Mouse (Mus musculus): Measurements from ENCODE around the gene Olfr1501.
"Not testable (repeated sequence)": the region's sequence is repeated elsewhere in the genome, so short reads cannot be mapped to it uniquely, and the experiment has no call there.

The Olfr1501 gene

DNA sequence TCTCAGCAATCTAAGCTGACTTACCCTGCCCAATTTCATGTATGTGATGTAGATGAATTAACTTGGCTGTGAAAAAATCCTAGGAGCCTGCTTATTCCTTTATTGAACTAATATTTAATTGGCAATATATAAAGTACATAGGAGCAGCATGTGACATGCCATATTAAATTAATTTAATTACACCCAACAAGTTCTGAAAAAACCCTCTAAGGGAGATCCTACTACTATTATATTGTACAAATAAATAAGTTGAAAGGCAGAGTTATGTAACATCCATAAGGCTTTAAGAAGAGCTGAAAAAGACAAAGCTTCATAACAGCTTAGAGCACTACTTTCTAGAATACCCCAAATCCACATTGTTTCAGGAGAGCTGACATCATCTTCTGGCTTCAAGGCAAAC lies at the start of gene Olfr1501:
TSS of gene Olfr1501 (minus strand) at position 101 of the 400 bp plus-strand sequence.
- not testable (repeated sequence) for DNase-seq (ENCODE audit: low read depth, low spot score)

DNA sequence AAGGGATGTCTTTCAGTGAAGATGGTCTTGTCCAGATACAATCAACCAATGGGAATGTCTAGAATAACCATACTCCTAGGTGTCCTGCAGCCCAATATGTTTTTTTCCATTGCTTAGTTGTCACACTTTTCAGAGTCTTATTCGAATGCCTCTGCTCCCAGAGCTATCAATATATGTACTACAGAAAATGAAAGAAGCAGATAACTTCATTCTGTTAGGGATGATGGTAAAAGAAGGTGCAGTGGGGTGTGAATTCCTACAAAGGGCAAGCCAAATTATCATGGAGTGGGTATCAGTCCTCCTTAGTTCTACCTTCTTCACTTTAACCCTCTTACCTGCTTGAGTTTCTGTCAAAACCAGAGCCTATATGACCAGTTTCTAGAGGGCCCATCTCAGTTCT lies 47.3 kb upstream of the Olfr1501 start, which contains the start of gene Olfr1504:
TSS of gene Olfr1504 (minus strand) at position 101 of the 400 bp plus-strand sequence.
- DNase-seq (ENCODE audit: low read depth, low spot score), result no peak

DNA sequence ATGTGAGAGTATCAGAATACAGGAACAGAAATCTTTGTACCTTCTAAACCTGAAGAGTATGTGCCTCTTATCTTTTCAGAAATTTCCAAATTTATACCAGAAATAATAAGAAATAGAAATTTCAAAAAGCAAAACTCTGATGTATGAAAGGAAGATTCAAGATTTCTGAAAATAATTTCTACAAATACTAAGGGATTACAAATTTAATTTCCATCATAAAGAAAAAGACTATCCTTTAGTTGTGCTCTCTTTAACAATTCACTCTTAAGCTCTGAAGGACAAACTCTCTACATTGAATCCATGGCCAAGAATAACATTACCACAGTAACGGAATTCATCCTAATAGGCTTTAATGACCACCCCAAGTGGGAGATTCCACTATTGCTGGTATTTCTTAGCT lies 11.0 kb upstream of the Olfr1501 start, which contains the start of gene Olfr1502:
TSS of gene Olfr1502 (plus strand) at position 301 of the 400 bp plus-strand sequence.
- DNase-seq (ENCODE audit: low read depth, low spot score), result no peak

DNA sequence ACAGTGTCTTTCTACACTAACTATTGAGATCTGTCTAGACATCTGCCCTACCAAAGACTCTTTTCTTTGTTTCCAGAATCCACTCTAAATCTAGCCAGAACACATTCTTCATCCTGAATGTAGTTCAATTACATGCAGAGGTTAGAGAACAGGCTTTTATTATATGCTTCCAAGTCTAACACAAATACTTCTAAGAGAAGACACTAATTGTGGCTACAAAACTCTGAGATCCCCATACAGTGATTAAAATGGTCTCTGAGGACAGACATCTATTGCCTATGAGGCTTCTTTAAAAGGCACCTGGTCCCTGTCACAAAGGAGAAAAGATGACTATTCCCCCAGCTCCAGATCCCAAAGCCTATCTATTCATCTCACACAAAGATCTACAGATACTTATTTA lies 20.1 kb downstream of the Olfr1501 start, which contains the start of gene Olfr1500:
TSS of gene Olfr1500 (minus strand) at position 101 of the 400 bp plus-strand sequence.
- no peak for DNase-seq (ENCODE audit: low read depth, low spot score)

DNA sequence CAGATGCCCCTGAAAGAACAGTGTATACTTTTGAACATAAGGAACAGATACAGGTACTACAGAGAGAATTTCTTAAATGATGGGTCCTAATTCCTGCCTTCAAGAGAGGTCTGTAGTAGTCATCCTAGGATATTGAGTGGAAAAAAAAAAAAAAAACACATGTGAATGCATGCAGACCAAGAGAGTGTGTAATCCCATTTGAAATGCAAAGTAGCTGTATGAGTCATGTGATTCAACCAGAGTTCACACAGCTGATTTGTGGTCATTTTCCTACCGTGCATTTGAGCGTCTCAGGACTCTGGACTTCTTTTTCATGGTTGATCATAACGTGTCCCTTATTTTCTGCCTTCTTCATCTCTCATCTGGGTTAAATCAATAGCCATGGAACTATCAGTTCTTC lies 22.0 kb downstream of the Olfr1501 start:
- no peak for DNase-seq (ENCODE audit: low read depth, low spot score)

DNA sequence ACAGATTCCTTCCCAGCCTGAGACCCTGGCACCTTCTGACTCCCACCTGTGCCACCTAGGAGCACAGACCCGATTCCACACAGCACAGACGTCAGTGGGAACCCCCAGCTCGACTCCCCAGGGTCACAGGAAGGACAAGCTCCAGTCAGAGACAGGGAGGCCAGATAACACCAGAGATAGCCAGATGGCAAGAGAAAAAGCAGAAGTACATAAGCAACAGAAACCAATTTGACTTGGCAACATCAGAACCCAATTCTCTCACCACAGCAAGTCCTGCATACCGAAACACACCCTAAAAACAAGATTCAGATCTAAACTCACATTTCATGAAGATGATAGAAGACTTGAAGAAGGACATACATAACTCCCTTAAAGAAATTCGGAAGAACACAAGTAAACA lies 29.6 kb downstream of the Olfr1501 start:
- no peak for DNase-seq (ENCODE audit: low read depth, low spot score)

DNA sequence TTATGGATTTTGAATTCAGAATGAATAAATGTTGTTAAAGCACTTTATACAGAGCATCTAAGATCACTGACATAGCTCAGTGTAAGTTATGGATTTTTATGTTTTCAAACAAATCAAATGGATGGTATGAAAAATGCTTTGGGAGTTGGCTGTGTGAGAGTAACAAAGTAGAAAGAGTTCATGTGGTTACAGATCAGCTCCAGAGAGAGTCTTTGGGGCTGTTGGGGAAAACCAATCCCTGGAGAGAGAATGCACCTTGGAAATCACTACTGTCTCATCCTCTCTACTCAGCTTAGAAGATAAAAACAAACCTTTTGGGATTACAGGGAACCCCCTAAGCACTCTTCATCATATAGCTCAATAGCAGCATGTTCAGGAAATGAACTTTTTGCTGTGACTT lies 31.1 kb downstream of the Olfr1501 start, which contains the start of gene Olfr1499:
TSS of gene Olfr1499 (minus strand) at position 101 of the 400 bp plus-strand sequence.
- no peak for DNase-seq (ENCODE audit: low read depth, low spot score)

DNA sequence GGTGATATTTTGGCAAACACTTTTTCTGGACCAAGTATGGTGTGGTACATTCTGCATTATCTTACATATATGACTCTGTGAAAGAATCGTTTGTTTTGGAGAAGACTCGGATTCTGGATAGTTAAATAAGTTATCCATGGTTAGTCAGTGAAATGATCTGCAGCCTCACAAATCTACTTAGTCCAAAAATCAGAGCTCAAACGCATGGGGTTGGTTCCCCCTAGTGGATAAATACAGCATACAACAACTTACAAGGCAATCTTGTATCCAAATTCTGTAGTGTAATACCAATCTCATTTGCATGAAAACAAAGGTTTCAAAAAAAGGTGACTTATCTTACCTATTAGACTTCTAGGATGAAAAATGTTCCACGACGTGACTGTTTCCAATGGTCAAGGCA lies 31.7 kb downstream of the Olfr1501 start:
- peak; percentile 22 for DNase-seq (ENCODE audit: low read depth, low spot score)

DNA sequence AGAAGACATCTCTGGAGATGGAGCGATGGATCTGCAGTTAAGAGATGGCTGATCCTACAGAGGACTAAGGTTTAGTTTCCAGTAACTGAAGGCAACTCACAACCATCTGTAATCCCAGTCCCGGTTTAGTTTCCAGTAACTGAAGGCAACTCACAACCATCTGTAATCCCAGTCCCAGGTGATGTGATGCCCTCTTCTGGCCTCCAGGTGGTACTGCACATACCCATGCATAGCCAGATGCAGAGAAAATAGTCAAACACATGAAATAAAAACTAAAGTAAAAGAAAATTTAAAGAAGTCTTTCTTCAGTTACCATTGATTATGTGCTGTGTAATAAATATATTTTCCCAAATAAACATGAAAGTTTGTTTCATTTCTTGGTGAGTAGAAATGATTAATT lies 37.7 kb downstream of the Olfr1501 start:
- no peak for DNase-seq (ENCODE audit: low read depth, low spot score)

DNA sequence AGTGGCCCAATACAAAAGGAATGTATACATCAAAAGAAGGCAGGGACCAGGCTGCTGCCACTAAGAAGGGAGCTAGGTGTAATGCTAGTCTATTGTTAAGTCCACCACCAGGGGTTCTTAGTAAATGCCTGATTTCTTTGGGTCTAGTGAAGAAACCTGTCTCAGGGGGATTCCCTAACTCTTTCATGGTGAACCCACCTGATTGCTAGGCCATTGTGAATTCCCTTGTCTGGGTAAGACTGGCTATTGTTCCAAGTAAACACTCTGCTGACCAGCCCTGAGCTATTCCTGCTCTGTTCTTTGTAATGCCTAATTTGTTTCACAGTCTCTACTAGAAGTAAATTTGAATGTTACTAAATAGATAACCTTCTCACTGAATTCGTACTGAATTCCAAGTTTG lies 45.0 kb downstream of the Olfr1501 start:
- not testable (repeated sequence) for DNase-seq (ENCODE audit: low read depth, low spot score)

DNA sequence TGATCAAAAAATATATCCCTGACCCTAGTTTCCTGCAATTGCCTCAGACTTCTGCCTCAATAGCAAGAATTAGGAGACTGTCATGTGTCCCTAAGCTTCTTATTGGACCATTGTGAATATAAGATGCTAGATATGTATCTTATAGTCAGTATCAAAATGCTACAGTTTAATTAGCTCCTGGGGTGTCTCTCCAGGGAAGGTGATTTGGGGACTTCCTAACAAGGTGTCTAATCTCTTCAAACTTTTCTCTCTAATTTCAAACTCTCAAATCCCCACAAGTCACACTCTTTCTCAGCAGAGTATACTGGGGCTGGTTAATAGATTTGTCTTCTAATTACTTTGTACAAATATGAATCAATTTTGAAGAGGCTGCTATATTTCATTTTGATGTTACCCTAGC lies 52.4 kb downstream of the Olfr1501 start, which contains the start of gene Olfr1497:
TSS of gene Olfr1497 (minus strand) at position 101 of the 400 bp plus-strand sequence.
- no peak for DNase-seq (ENCODE audit: low read depth, low spot score)
